Mouse (Mus musculus) c-Kit-positive CD71-negative TER-119-negative erythroid progenitor cells, embryonic 14.5 days (primary cell): Measurements from ENCODE around the gene Cacna1g.
A peak's percentile ranks its signal among the peaks of the same experiment; 100 is the strongest.
"Not testable (repeated sequence)": the region's sequence is repeated elsewhere in the genome, so short reads cannot be mapped to it uniquely, and the experiment has no call there.

Experiments used
- DNase-seq: peaks from one replicate; pipeline ENCODE4 v3.0.0-alpha.2; 2013; ENCODE audit warnings: low read depth

The Cacna1g gene

GRCm38 (mm10) chr11:94402731-94403130 is 71.3 kb downstream of the Cacna1g start:
- no peak for DNase-seq

- DNase-seq: not testable (repeated sequence)
Observed at GRCm38 (mm10) chr11:94402029-94402428, 72.0 kb downstream of the Cacna1g start.

- DNase-seq: no peak
Observed at GRCm38 (mm10) chr11:94400996-94401395, 73.0 kb downstream of the Cacna1g start.

- no peak for DNase-seq
Observed at GRCm38 (mm10) chr11:94394107-94394506, 79.9 kb downstream of the Cacna1g start.

- not testable (repeated sequence) for DNase-seq
Observed at GRCm38 (mm10) chr11:94393490-94393889, 80.5 kb downstream of the Cacna1g start.

GRCm38 (mm10) chr11:94392672-94393109 is 81.3 kb downstream of the Cacna1g start, which contains the start of gene Abcc3:
Gene Abcc3 (minus strand): TSS chr11:94392997.
- no peak for DNase-seq

GRCm38 (mm10) chr11:94391661-94392060 is 82.3 kb downstream of the Cacna1g start:
- DNase-seq: no peak

- no peak for DNase-seq
Observed at GRCm38 (mm10) chr11:94390825-94391224, 83.2 kb downstream of the Cacna1g start.

GRCm38 (mm10) chr11:94389724-94390396 is 84.1 kb downstream of the Cacna1g start:
- DNase-seq: no peak

GRCm38 (mm10) chr11:94389021-94389420 is 85.0 kb downstream of the Cacna1g start:
- DNase-seq: no peak

- no peak for DNase-seq
Observed at GRCm38 (mm10) chr11:94387756-94388155, 86.2 kb downstream of the Cacna1g start.

- DNase-seq: peak; percentile 50
Observed at GRCm38 (mm10) chr11:94385977-94386771, 87.8 kb downstream of the Cacna1g start.

GRCm38 (mm10) chr11:94379736-94380135 is 94.3 kb downstream of the Cacna1g start:
- DNase-seq: no peak

GRCm38 (mm10) chr11:94379061-94379460 is 94.9 kb downstream of the Cacna1g start:
- no peak for DNase-seq

- DNase-seq: no peak
Observed at GRCm38 (mm10) chr11:94374276-94374948, 99.6 kb downstream of the Cacna1g start.

GRCm38 (mm10) chr11:94370809-94371208 is 103.2 kb downstream of the Cacna1g start:
- DNase-seq: no peak

- no peak for DNase-seq
Observed at GRCm38 (mm10) chr11:94369981-94370380, 104.0 kb downstream of the Cacna1g start.

- no peak for DNase-seq
Observed at GRCm38 (mm10) chr11:94365340-94365739, 108.7 kb downstream of the Cacna1g start.

- no peak for DNase-seq
Observed at GRCm38 (mm10) chr11:94363690-94364089, 110.3 kb downstream of the Cacna1g start.

- DNase-seq: no peak
Observed at GRCm38 (mm10) chr11:94362101-94362500, 111.9 kb downstream of the Cacna1g start.

- no peak for DNase-seq
Observed at GRCm38 (mm10) chr11:94361166-94361870, 112.7 kb downstream of the Cacna1g start.

- DNase-seq: no peak
Observed at GRCm38 (mm10) chr11:94359168-94359567, 114.8 kb downstream of the Cacna1g start.
